Mouse (Mus musculus) stomach, postnatal 0 days (tissue): ENCODE measurements at regions not wholly inside any gene's neighbourhood (a gene's known extent, or its start where the extent isn't known, plus 50 kb on each side); places are given as distances from the start of the nearest gene placed in this dataset.

Source experiments
- ATAC-seq: fragments of 200-750 bp; cut with Nextera tagmentation; 2 replicates; pipeline ENCODE4 v1.8.0; 2017; ENCODE audit not compliant: low FRiP score, low TSS enrichment
- DNase-seq: peaks from one replicate; pipeline ENCODE4 v3.0.0-alpha.2; 2016; ENCODE audit warnings: low spot score
- H3K27ac ChIP-seq: fragments of 300-500 bp; sonication (generic); replicated peaks from 2 replicates; pipeline ENCODE4 v1.5.1; 2014; ENCODE audit warnings: mild to moderate bottlenecking, control low read depth
- H3K27me3 ChIP-seq: fragments of 300-500 bp; sonication (generic); 2 replicates; pipeline ENCODE4 v1.6.1; 2014; ENCODE audit warnings: low read length; ENCODE audit not compliant: control insufficient read depth, insufficient read depth
- H3K36me3 ChIP-seq: fragments of 300-500 bp; sonication (generic); 2 replicates; pipeline ENCODE4 v1.6.1; 2014; ENCODE audit warnings: low read length, mixed read lengths; ENCODE audit not compliant: control insufficient read depth, insufficient read depth
- H3K4me1 ChIP-seq: fragments of 300-500 bp; sonication (generic); replicated peaks from 2 replicates; pipeline ENCODE4 v1.6.1; 2014; ENCODE audit warnings: antibody characterized with exemption; ENCODE audit not compliant: control insufficient read depth, insufficient read depth
- H3K4me2 ChIP-seq: fragments of 300-500 bp; sonication (generic); replicated peaks from 2 replicates; pipeline ENCODE4 v1.6.1; 2014; ENCODE audit warnings: low read depth, mild to moderate bottlenecking, control low read depth, moderate library complexity
- H3K4me3 ChIP-seq: fragments of 300-500 bp; sonication (generic); 2 replicates; pipeline ENCODE4 v1.5.1; 2014; ENCODE audit warnings: low read depth, low read length, control low read depth
- H3K9ac ChIP-seq: fragments of 300-500 bp; sonication (generic); 2 replicates; pipeline ENCODE4 v1.6.1; 2014; ENCODE audit warnings: mild to moderate bottlenecking, low read length, control low read depth, mixed read lengths
- H3K9me3 ChIP-seq: fragments of 300-500 bp; sonication (generic); 2 replicates; pipeline ENCODE4 v1.6.1; 2016; ENCODE audit warnings: low read length; ENCODE audit not compliant: control insufficient read depth
- CTCF ChIP-seq: IDR thresholded peaks from 2 replicates; pipeline ENCODE4 v1.5.1; 2016; ENCODE audit warnings: antibody characterized with exemption, low read depth, mild to moderate bottlenecking, moderate library complexity
- EP300 ChIP-seq: optimal IDR thresholded peaks from 2 replicates; pipeline ENCODE3; 2016; ENCODE audit warnings: antibody characterized with exemption
- WGBS: fragments of 180-500 bp; shearing (Covaris S2); extraction: QIAGEN DNeasy Blood & Tissue Kit; methylation state at CpG from one replicate; pipeline ENCODE4 v1.1.7; 2014; 5-methylcytosine and 5-hydroxymethylcytosine counted together

DNA sequence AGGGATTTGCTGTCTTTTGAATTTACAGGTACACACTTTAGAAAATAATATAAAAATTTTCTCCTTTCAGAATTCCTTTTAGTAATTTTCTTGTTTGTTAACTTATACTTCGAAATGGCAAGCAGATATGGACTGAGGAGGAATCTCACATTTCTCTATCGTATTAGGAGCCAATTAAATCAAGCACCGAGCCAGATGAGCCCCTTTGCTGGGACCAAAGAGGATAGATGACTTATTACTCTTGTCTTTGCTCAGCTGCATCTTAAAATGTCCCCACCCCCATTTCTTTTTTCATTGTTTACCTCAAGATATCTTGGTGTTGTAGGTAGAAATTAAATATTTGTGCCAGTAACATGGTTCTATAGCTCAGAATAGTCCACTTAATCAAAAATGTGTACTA lies 247.7 kb upstream of the Rgmb start:
- no peaks in the 10 kb centered on the region for H3K4me1 ChIP-seq
- no peak overlapping the region for H3K4me2 ChIP-seq
- H3K36me3 ChIP-seq = no peaks in the 10 kb centered on the region
- no peak overlapping the region for H3K9ac ChIP-seq
- no peak overlapping the region for H3K4me3 ChIP-seq
- H3K27me3 ChIP-seq = no peaks in the 10 kb centered on the region
- no peak for ATAC-seq
- WGBS = 78% methylated on average over 3 of the region's 3 CpGs
- H3K27ac ChIP-seq = no peak overlapping the region
- no peak for DNase-seq
- TF ChIP-seq EP300 (no peak), CTCF (no peak)
- H3K9me3 ChIP-seq = no peaks in the 10 kb centered on the region

DNA sequence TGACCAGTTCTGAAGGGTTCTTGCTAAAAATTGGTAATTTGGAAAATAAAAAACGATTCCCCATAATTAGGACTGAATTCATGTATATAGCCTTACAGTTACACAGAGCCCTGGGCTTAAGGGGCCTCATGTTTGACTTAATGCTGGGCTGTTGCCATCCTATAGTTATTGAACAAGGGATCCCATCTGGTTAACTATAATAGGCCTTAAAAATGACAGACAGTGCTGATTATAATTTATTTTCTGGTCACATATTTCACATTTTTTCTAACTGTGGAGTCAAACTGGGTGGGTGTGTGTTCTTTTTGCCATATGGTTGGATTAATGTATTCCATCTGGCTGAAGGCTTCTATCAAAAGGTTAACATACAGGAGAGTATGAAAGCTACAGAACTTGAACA lies 238.5 kb upstream of the Rgmb start:
- ATAC-seq (no peak), DNase-seq (no peak)
- Histone ChIP-seq H3K4me2 (no peak overlapping the region), H3K4me1 (no peaks in the 10 kb centered on the region), H3K27ac (no peak overlapping the region), H3K36me3 (no peaks in the 10 kb centered on the region), H3K9ac (no peak overlapping the region), H3K9me3 (no peaks in the 10 kb centered on the region), H3K27me3 (no peaks in the 10 kb centered on the region), H3K4me3 (no peak overlapping the region)
- 46% methylated on average over 1 of the region's 1 CpGs for whole genome bisulfite sequencing
- TF ChIP-seq EP300 (no peak), CTCF (no peak)

- H3K9me3 ChIP-seq = no peaks in the 10 kb centered on the region
- peak; percentile 81 for ATAC-seq
Observed at GRCm38 (mm10) chr17:16067858-16068257, 237.0 kb upstream of the Rgmb start.

GRCm38 (mm10) chr17:16054481-16054880 lies 223.6 kb upstream of the Rgmb start:
- no peak for ATAC-seq
- no peaks in the 10 kb centered on the region for H3K36me3 ChIP-seq
- H3K27ac ChIP-seq = no peak overlapping the region
- no peaks in the 10 kb centered on the region for H3K27me3 ChIP-seq
- H3K4me1 ChIP-seq = no peaks in the 10 kb centered on the region
- no peak overlapping the region for H3K4me2 ChIP-seq
- TF ChIP-seq CTCF (no peak), EP300 (no peak)
- no peak overlapping the region for H3K4me3 ChIP-seq
- H3K9ac ChIP-seq = no peak overlapping the region
- 18% methylated on average over 3 of the region's 3 CpGs for WGBS
- no peaks in the 10 kb centered on the region for H3K9me3 ChIP-seq
- DNase-seq = no peak

More at GRCm38 (mm10) chr17:16067858-16068257, 237.0 kb upstream of the Rgmb start:
- DNase-seq = peak; percentile 13
- no peak overlapping the region for H3K27ac ChIP-seq
- no peaks in the 10 kb centered on the region for H3K4me1 ChIP-seq
- no peak overlapping the region for H3K9ac ChIP-seq
- WGBS = 67% methylated on average over 2 of the region's 2 CpGs
- no peak for TF ChIP-seq CTCF
- H3K4me2 ChIP-seq = no peak overlapping the region
- no peak overlapping the region for H3K4me3 ChIP-seq
- H3K27me3 ChIP-seq = no peaks in the 10 kb centered on the region
- no peaks in the 10 kb centered on the region for H3K36me3 ChIP-seq

DNA sequence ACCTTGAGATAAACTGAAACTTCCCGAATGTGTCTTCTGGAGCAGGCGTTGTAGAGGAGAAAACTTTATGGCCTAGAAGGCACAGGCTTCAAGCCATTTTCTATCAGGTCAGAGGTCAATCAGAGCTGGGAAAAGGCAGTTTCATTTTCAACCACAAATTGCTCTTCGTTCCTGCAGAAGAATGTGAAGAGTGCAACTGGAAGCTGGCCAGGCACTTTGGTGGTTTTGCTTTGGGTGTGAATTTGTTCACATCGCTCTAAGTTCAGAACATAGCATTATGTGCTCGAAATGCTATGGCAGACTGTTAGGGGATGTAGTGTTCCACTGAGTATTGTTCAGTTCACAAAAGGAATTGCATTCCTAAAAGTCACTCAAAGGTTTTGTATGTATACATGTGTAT lies 220.9 kb upstream of the Rgmb start:
- H3K4me3 ChIP-seq = no peak overlapping the region
- WGBS = 37% methylated on average over 5 of the region's 5 CpGs
- H3K27ac ChIP-seq = peak overlapping the region; percentile 24; the same call in 1 of the 2 replicates
- ATAC-seq = no peak
- H3K9ac ChIP-seq = no peak overlapping the region
- no peaks in the 10 kb centered on the region for H3K4me1 ChIP-seq
- no peak for DNase-seq
- H3K36me3 ChIP-seq = no peaks in the 10 kb centered on the region
- TF ChIP-seq EP300 (no peak), CTCF (no peak)
- H3K4me2 ChIP-seq = no peak overlapping the region
- H3K9me3 ChIP-seq = no peaks in the 10 kb centered on the region
- H3K27me3 ChIP-seq = no peaks in the 10 kb centered on the region

- H3K27ac ChIP-seq = peak overlapping the region; percentile 69
- peak; percentile 54; the same call in 1 of the 2 replicates for ATAC-seq
Observed at GRCm38 (mm10) chr17:16041542-16042251, 210.9 kb upstream of the Rgmb start.

More at GRCm38 (mm10) chr17:16041542-16042251, 210.9 kb upstream of the Rgmb start:
- 52% methylated on average over 5 of the region's 5 CpGs for WGBS
- no peaks in the 10 kb centered on the region for H3K4me1 ChIP-seq
- DNase-seq = no peak
- H3K4me3 ChIP-seq = no peak overlapping the region
- H3K9ac ChIP-seq = no peak overlapping the region
- H3K36me3 ChIP-seq = no peaks in the 10 kb centered on the region
- no peaks in the 10 kb centered on the region for H3K9me3 ChIP-seq
- TF ChIP-seq CTCF = no peak
- TF ChIP-seq EP300 = peak; percentile 70
- H3K4me2 ChIP-seq = no peak overlapping the region
- no peaks in the 10 kb centered on the region for H3K27me3 ChIP-seq
